Mouse (Mus musculus) heart, adult 11 months (tissue): ENCODE data around the gene Camsap3.
A peak's percentile ranks its signal among the peaks of the same experiment; 100 is the strongest.
"Not testable (repeated sequence)": the region's sequence is repeated elsewhere in the genome, so short reads cannot be mapped to it uniquely, and the experiment has no call there.

Experiments used
- DNase-seq: peaks from one replicate; pipeline ENCODE4 v3.0.0; 2022

Camsap3 gene

GRCm38 (mm10) chr8:3586993-3587390, at the start of gene Camsap3:
Camsap3 (plus strand) TSS chr8:3587293.
- DNase-seq: no peak

GRCm38 (mm10) chr8:3537666-3538065, 49.4 kb upstream of the Camsap3 start:
- peak; percentile 86 for DNase-seq

- peak; percentile 54 for DNase-seq
These were observed 47.9 kb upstream of the Camsap3 start for GRCm38 (mm10) chr8:3539146-3539545.

GRCm38 (mm10) chr8:3540076-3540475, 47.0 kb upstream of the Camsap3 start:
- DNase-seq: peak; percentile 53

- DNase-seq: peak; percentile 48
These were observed 40.6 kb upstream of the Camsap3 start for GRCm38 (mm10) chr8:3546511-3546910.

GRCm38 (mm10) chr8:3552240-3552639, 34.9 kb upstream of the Camsap3 start:
- peak; percentile 60 for DNase-seq

- DNase-seq: no peak
These were observed 31.0 kb upstream of the Camsap3 start for GRCm38 (mm10) chr8:3556114-3556513.

- peak; percentile 86 for DNase-seq
These were observed 19.3 kb upstream of the Camsap3 start, which contains the start of gene C330021F23Rik for GRCm38 (mm10) chr8:3567641-3568371. C330021F23Rik (plus strand) TSS chr8:3567990.

- peak; percentile 52 for DNase-seq
These were observed 18.7 kb upstream of the Camsap3 start for GRCm38 (mm10) chr8:3568378-3568777.

- DNase-seq: peak; percentile 52
These were observed 17.3 kb upstream of the Camsap3 start for GRCm38 (mm10) chr8:3569784-3570183.

GRCm38 (mm10) chr8:3574546-3574945, 12.5 kb upstream of the Camsap3 start:
- peak; percentile 74 for DNase-seq

- no peak for DNase-seq
These were observed 10.7 kb upstream of the Camsap3 start for GRCm38 (mm10) chr8:3576211-3576960.

- DNase-seq: peak; percentile 80
These were observed 7.4 kb upstream of the Camsap3 start for GRCm38 (mm10) chr8:3579390-3580364.

- DNase-seq: not testable (repeated sequence)
These were observed 5.1 kb upstream of the Camsap3 start for GRCm38 (mm10) chr8:3581961-3582360.

GRCm38 (mm10) chr8:3586452-3586851, 641 bp upstream of the Camsap3 start:
- DNase-seq: no peak

- peak; percentile 85 for DNase-seq
These were observed 531 bp downstream of the Camsap3 start for GRCm38 (mm10) chr8:3587391-3588257.

GRCm38 (mm10) chr8:3588258-3588633, 1.2 kb downstream of the Camsap3 start:
- no peak for DNase-seq

- DNase-seq: peak; percentile 87
These were observed 6.4 kb downstream of the Camsap3 start for GRCm38 (mm10) chr8:3593470-3593869.

GRCm38 (mm10) chr8:3594466-3594865, 7.4 kb downstream of the Camsap3 start:
- DNase-seq: no peak

- no peak for DNase-seq
These were observed 11.0 kb downstream of the Camsap3 start for GRCm38 (mm10) chr8:3598054-3598453.

- no peak for DNase-seq
These were observed 12.1 kb downstream of the Camsap3 start for GRCm38 (mm10) chr8:3599219-3599618.

GRCm38 (mm10) chr8:3600401-3600800, 13.3 kb downstream of the Camsap3 start:
- DNase-seq: peak; percentile 98
